Mouse (Mus musculus) cerebellum, adult 2 months (tissue): ENCODE measurements around the gene Etv6.

Experiments used
- CTCF ChIP-seq: fragments of 200-500 bp; IDR thresholded peaks from 2 replicates; pipeline ENCODE4 v1.5.1; 2011; ENCODE audit warnings: low read depth, mild to moderate bottlenecking, control low read depth, low read length, moderate library complexity, borderline replicate concordance; ENCODE audit not compliant: insufficient read depth
- POLR2A ChIP-seq: fragments of 200-500 bp; IDR thresholded peaks from 2 replicates; pipeline ENCODE4 v1.6.1; 2011; ENCODE audit warnings: low read length, control low read depth, borderline replicate concordance; ENCODE audit not compliant: insufficient read depth

- no peak for TF ChIP-seq POLR2A
- no peak for TF ChIP-seq CTCF
Observed at GRCm38 (mm10) chr6:134045092-134045868, 9.8 kb downstream of the Etv6 start.
